Mouse (Mus musculus): Measurements from ENCODE around the gene Gm4131.

- TF ChIP-seq CTCF (IDR thresholded peaks at IDR 0.05): no peak
- no peak for TF ChIP-seq EP300 (IDR thresholded peaks at IDR 0.05)
These were observed 35.5 kb upstream of the Gm4131 start for GRCm38 (mm10) chr14:62602271-62602670.

Data from lung, postnatal 0 days (tissue).